Mouse (Mus musculus) layer of hippocampus, adult 9-10 months (tissue): ENCODE measurements around the gene Cldn4.

ENCODE experiments used
- DNase-seq: peaks from one replicate; pipeline ENCODE4 v3.0.0; 2022; ENCODE audit warnings: low spot score

The Cldn4 gene

GRCm38 (mm10) chr5:134946857-134947255 lies at the start of gene Cldn4:
TSS of gene Cldn4 (minus strand) at chr5:134946934.
- DNase-seq = no peak

- DNase-seq = no peak
Measured at GRCm38 (mm10) chr5:134992566-134992965, 45.8 kb upstream of the Cldn4 start.

- no peak for DNase-seq
Measured at GRCm38 (mm10) chr5:134989741-134990140, 43.0 kb upstream of the Cldn4 start.

GRCm38 (mm10) chr5:134989166-134989565 lies 42.4 kb upstream of the Cldn4 start:
- DNase-seq = no peak

- no peak for DNase-seq
Measured at GRCm38 (mm10) chr5:134986298-134987268, 39.8 kb upstream of the Cldn4 start.

GRCm38 (mm10) chr5:134985633-134986297 lies 39.0 kb upstream of the Cldn4 start, which contains the start of gene Cldn3:
TSS of gene Cldn3 (plus strand) at chr5:134986214.
- DNase-seq = no peak

GRCm38 (mm10) chr5:134983771-134984170 lies 37.0 kb upstream of the Cldn4 start:
- DNase-seq = no peak

GRCm38 (mm10) chr5:134983111-134983510 lies 36.4 kb upstream of the Cldn4 start:
- no peak for DNase-seq

- DNase-seq = no peak
Measured at GRCm38 (mm10) chr5:134981149-134981548, 34.4 kb upstream of the Cldn4 start.

GRCm38 (mm10) chr5:134977837-134978236 lies 31.1 kb upstream of the Cldn4 start:
- DNase-seq = no peak

- DNase-seq = no peak
Measured at GRCm38 (mm10) chr5:134976577-134977250, 30.0 kb upstream of the Cldn4 start.

GRCm38 (mm10) chr5:134976164-134976563 lies 29.4 kb upstream of the Cldn4 start:
- no peak for DNase-seq

GRCm38 (mm10) chr5:134974921-134975320 lies 28.2 kb upstream of the Cldn4 start:
- no peak for DNase-seq

- DNase-seq = no peak
Measured at GRCm38 (mm10) chr5:134974294-134974693, 27.6 kb upstream of the Cldn4 start.

- DNase-seq = no peak
Measured at GRCm38 (mm10) chr5:134973526-134973925, 26.8 kb upstream of the Cldn4 start.

GRCm38 (mm10) chr5:134973081-134973480 lies 26.3 kb upstream of the Cldn4 start:
- DNase-seq = no peak

- DNase-seq = no peak
Measured at GRCm38 (mm10) chr5:134970671-134971070, 23.9 kb upstream of the Cldn4 start.

- DNase-seq = no peak
Measured at GRCm38 (mm10) chr5:134967164-134967944, 20.6 kb upstream of the Cldn4 start.

GRCm38 (mm10) chr5:134965852-134966821 lies 19.4 kb upstream of the Cldn4 start:
- DNase-seq = no peak

- peak; percentile 53 for DNase-seq
Measured at GRCm38 (mm10) chr5:134965473-134965851, 18.7 kb upstream of the Cldn4 start.
